Mouse (Mus musculus) cerebral cortex, adult 2 months (tissue): ENCODE results near the gene Jag2.

ENCODE experiments used
- WGBS: fragments of 180-500 bp; shearing (Covaris S2); methylation state at CpG from one replicate; pipeline ENCODE4 v1.1.7; 2018; 5-methylcytosine and 5-hydroxymethylcytosine counted together

Jag2 gene

DNA sequence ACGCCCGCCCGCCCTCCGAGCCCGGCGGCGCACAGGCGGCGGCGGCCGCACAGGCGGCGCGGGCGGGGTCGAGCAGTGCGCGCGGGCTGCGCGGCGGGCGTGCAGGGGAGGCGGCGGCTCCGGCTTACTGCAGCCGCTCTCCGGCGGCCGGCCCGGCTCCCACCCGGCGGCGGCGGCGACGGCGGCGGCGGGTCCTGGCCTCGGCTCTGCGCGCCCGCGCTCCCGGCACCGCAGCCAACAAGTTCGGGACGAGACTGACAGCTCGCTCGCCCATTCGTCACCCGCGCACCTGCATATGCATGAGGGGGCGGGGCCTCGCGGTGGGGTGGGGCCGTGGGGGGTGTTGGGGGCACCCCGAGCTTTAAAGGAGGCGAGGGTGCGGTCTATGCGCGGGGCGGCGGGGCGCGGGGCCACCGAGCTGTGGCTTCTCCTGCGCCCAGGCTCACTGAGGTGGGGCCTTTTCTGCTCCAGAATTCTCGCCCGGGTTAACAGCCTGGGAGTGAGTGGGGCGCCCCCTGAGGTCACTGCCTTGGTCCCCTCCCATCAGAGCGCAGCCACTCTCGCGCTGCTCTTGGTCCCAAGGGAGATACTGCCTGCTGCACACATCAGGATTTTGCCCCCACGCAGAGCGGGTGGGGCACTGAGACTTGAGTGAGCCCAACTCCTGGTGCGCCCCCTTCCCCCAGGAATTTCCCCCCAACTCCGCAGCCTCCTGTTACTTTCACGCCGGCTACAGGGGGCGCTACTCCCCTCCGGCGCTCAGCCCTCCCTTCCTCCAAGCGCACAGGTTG is at the start of gene Jag2:
Gene Jag2 (minus strand): TSS at position 215 of the 791 bp plus-strand sequence.
- 4% methylated on average over 84 of the region's 85 CpGs for WGBS

DNA sequence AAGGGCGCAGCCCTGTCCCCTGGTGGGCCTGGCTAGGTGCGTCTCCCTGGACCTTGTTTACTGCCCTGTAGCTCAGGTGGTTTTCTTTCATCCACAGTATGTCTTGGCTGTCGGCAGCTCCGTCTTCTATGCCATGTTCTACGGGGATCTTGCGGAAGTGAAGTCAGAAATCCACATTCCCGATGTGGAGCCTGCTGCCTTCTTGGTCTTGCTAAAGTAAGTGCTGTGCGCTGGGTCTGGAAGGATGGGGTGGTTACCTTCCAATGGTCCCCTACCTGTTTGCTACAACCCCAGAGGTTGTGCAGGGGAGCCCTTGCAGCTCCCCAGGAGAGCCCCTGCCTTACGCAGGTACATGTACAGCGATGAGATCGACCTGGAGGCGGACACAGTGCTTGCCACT is 47.6 kb upstream of the Jag2 start:
- WGBS: 33% methylated on average over 12 of the region's 12 CpGs

DNA sequence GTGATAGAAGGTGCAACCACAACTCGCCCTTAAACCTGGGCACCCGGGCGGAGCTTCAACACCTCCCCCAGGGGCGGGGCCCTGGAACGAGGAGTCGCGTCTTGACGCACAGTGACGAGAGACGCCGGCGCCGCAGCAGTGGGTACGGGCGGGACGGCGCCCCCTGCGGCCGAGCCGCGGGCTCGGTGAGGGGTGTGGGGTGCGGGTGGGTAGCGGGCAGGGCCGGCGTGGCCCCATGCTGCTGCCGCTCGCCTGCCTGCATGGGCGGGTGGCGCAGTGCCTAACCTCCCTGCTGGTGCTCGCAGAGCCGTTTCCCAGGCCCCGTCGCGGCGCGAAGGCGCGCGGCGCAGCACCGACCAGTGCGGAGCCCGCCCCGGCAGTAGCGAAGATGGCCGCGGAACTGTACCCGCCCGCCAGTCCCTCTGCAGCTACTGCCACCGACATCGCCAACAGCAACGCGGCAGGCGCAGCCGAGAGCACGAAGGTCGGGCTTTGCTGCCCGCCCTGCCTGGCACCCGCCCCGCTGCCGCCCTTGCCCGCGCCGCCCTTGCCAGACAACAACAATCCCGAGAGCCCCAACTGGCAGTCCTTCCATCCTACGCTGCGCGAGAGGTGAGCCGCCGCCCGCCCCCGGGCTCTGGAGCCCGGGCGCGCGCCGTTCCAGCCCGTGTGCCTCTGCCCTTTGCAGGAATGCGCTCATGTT is 46.9 kb upstream of the Jag2 start, which contains the start of gene Btbd6:
Gene Btbd6 (plus strand): TSS at position 112 of the 703 bp plus-strand sequence.
- WGBS: under 1% methylated on average over 73 of the region's 80 CpGs

DNA sequence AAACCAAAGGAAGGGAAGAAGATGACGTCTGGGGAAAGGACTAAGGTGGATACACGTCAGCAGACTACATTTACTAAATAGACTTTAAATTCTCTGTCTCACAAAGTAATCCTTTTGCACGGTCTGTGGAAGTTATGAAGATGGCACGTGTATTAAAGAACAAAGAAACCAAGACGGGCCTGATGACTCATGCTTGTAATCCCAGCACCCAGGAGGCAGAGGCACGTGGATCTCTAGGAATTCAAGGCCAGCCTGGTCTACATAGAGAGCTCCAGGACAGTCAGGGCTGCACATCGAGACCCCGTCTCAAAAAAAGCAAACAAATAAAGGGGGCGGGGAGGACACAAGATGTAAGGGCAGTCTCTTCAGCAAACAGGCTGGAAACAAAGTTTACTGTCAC is 45.2 kb upstream of the Jag2 start:
- 79% methylated on average over 9 of the region's 9 CpGs for WGBS

DNA sequence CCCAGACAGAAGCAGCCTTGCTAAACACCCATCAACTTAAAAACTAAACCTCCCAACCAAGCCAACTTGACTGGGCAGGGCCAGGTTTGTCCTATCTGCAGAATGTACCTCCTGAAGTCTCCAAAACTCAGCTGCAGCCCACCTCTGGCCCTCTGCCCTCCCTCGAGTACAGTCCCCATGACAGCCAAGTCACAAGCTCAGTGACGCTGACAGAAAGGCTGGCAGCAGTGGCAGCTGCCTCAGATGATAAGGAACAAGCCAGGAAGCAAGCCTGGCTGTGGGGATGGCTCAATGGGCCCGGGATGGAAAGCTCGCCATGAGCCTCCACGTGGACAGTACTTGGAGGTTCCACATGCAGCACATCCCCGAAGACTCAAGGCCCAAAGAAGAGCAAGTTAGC is 40.0 kb upstream of the Jag2 start:
- WGBS: 92% methylated on average over 6 of the region's 6 CpGs

DNA sequence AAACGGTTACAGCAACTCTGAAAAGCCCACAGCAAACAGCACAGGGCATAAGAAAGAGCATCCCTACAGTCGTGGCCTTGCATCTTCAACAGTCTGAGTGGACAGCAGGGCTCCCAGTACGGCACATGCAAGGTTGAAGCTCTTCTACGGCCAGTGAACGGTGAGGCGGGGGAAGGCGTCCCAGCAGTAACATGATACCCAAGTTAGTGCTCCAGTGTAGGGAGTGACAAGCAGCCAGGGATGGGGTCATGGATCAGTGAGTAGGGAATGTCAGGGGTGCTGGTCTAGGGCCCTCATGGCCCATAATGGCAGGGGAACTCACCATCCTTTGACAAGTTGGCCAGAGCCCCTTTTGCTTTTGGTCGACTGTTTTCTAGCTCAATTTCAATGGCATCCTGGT is 39.4 kb upstream of the Jag2 start:
- WGBS: 87% methylated on average over 8 of the region's 8 CpGs

DNA sequence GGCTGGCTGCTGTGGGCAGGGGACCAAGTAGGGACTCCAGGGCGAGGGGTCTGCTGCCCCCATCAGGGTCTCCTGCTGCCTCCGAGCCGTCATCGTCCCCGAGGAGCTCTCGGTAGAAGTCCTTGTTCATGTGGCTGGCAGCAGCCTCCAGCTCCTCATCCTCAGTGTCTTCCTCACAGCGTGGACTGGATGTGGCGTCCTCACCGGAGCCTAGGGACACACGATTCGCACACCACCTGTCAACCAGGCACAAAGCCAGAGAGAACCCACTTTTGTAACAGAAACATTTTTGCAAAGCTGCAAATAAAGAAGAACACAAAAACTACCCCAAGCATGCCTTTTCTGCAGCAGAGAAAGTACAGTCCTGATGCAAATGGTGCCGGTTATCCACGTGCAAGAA is 36.2 kb upstream of the Jag2 start:
- WGBS: 71% methylated on average over 13 of the region's 13 CpGs

DNA sequence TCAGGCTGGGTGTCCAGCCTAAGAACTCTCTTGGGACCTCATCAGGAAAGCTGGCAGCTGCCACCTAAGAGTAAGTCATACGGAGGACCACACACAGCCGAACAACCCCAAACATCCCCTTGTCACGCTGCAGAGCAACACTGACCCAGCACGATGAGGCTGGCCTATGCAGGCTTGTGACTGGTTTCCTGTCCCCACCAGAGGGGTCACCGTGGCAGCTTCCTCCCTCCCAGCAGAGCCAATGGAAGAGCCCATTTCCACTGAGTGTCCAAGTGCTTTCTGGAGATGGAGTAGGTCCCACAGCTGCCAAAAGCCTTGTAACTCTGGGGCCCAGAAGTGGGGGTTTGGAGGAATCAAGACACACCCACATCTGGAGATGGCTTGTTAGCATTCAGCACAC is 32.3 kb upstream of the Jag2 start:
- WGBS: 68% methylated on average over 5 of the region's 5 CpGs

DNA sequence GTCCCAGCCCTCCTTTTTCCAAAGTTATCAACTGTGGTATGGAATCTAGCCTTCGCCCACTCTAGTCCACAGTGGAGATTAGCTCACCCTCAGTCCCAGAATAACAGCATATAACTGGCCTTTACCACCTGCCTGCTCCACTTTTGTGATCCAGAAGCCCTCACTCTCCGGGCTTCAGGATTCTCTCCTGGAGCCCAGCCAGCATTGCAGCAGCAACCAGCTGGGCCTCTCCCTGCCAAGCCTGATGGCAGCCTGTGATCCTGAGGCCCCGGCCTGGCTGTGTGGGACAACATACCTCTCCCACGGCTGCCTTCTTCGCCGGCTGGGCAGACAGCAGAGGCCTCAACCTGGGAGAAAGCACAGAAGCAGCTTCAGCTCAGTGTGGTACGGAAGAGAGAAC is 31.9 kb upstream of the Jag2 start:
- 38% methylated on average over 7 of the region's 7 CpGs for WGBS

DNA sequence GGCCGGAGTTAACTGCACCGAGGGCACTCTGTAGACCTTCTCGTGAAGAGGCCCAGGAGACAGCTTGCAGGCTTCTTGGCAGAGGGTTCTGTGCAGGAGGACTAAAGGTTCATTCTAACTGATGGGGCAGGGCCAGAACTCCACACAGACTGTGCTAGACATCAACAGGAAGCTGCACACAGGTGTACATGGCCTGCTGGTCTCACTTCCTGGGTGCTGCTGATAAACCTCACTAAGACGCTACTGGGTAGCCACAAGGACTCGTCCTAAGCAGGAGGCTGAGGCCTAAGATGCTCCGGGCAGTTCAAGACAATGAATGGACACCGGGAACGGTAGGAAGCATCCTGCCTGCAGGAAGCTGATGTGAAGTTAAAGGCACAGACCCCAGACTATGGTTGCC is 29.8 kb upstream of the Jag2 start:
- WGBS: 74% methylated on average over 8 of the region's 8 CpGs

DNA sequence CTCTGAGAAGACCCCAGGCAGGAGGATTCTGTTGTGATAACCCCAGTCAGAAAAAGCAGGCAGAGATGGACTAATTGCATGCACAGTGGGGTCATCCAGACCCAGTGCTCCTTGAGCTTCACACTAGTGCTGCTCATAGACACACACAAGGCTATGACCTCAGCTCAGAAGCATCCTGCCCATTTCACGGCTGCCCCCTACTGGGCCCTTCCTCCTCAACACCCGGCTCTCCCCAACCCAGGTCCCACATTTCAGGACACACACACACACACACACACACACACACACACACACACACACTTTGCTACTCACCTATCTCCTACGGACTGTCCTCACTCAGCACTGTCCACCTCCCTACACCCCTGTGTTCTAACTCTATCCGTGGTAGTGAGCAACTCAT is 28.7 kb upstream of the Jag2 start:
- WGBS: 43% methylated on average over 4 of the region's 4 CpGs

DNA sequence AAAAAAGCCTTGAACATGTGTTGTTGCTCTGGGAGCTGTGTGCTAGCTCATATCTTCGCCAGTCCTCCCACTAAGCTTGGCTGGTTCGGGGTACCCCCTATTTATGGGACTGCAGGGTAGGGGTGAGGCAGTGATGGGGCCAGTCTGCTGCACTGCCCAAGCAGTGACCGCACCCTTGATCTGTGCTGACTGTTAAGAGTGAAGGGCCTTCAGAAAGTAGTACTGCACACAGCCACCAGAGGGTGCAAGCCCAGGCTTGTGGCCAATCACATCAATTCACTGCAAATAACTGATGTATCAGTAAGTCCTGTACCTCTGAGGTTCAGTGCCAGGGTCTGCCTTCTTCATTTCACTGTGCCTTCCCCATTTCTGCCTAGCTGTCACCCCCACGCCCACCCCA is 26.2 kb upstream of the Jag2 start:
- WGBS: 39% methylated on average over 4 of the region's 4 CpGs

DNA sequence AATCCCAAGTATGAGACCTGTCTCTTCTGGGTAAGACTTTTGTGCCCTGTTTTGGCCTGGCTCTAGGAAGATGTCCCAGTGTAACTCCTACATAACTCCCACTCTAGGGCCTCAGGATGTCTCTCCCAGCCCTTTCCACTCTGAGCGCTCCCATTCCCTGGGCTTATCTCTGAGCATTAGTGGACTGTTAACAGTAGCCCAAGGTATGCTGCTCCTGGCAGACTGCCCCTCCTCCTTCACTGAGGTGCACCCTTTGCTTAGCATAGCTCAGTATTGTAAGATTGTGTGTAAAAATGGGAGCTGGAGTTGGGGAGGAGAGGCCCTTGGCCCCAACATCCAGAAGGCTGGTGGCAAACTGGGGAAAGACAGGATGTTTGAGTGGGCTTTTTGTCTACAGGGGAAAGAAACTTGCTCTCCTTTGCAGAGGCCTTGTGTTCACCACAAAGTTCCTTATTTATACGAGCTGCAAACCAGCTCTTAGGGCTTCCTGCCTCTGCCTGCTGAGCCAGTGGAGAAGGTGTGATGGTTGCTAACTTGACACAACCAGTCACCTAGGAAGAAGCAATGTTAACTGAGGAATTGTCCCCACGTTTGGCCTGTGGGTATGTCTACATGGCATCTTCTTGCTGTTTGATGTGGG is 23.5 kb upstream of the Jag2 start:
- WGBS: 64% methylated on average over 3 of the region's 3 CpGs

DNA sequence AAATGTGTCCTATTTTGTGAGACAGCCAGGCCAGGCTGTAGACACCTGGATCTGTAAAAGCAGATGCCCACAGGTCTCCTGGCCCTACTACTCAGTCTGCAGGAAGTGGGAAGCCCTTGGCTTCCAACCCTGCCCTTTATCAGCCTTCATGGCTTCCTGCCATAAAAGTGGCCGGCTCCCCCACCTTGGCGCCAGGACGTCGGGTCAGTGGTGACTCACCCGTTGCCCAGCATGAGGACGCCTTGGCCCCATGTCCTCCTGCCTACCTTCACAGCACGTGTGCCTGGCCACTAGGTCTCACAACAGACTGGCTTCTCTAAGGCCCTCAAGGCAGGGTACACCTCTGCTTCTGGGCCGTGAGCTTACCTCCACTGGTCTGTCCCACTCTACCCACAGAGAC is 22.9 kb upstream of the Jag2 start:
- 58% methylated on average over 8 of the region's 8 CpGs for WGBS

DNA sequence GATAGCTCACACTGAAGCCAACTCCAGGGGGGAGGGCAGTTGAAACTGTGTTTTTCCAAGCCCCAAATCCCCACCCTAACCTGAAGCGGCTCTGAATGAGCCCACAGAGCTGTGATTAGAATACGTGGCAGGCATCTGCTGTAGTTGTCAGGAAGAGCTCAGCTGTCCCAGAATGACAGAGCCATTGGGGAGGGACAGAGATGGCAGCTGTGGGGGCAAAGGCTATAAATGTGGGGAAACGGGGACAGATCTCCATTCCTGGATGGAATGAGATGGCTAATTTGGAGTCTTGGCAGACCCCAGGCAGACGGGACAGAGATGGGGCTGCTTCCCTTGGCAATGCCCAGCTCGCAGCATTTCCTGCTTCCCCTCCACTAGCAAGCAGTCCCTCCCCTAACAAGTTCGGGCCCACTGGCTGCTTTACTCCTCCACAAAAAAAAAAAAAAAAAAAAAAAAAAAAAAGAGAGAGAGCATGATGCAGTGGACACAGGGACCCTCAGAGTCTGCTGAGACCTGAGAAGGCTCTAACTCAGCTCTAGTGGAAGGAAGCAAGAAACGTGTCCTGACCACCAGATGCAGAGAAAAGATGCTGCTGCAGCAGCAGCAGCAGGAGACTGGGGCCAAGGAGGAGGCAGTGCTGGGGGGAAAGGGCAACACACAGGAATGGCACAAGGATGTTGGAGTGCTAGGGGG is 21.7 kb upstream of the Jag2 start:
- WGBS: 7% methylated on average over 7 of the region's 7 CpGs

DNA sequence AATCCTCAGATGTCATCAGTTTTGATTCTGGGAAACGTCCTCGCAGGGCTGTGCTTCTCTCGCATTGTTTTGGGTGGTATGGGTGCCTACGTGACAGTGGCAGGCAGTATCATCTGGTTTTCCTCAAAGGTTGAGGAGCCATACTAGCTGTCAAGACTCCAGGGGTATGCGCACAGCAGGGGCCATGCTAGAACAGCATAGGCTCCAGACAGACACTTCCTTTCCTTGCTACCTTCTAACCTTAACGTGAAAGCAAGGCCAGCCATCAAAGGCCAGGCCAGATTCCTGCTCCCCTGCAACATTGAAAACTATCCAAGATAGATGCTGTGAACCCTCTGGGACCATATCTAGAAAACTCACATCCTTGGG is 21.2 kb upstream of the Jag2 start:
- WGBS: 7% methylated on average over 6 of the region's 6 CpGs

DNA sequence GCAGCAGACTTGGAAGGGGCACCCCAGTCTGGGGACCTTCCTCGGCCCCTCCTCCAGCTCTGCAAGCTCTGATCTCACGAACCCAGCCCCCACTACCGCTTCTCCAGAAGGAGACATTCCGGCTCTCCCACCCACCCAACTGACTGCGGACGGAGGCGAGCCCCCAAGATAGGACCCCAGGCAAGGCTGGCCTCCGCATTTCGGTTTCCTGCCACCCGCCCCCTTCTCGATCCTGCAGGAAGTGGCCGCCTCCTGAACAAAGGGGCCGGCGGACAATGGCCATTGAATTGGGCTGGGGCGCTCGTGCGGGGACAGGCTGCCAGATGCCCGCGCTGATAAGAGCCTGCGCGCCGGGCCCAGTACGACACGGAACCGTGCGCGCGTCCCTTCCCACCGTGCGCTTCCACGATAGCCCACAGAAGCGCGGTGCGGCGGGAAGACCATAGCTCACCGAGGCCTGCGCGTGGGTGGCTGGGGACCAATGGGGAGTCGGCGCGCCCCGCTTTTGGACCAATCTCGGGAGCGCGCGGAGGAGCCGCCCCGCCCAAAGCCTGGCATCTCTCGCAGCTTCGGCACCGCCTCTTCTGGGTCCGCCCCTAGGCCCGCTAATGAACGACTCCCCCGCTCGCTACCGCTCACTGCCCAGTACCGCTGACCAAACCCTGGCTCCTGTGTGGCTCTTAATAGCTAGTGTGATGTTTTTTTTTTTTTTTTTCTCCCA is 20.6 kb upstream of the Jag2 start:
- WGBS: under 1% methylated on average over 53 of the region's 58 CpGs

DNA sequence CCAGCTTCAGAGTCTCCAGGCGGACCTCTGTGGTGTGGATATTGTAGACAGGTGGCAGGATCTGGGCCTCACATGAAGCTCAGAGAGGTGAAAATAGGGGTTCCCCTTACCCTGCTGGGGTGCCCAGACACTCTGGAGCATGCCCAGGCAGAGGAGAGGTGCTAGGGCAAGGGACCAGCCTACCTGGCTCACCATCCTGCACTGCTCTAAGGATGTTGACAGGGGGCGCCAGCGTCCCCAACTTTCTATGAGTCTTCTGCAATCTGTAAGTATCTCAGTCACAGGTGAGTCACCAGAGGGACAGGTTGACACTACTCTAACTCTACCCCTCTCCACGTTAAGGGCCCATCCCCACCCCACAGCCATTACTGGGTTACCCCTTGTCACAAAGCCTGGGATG is 17.7 kb upstream of the Jag2 start:
- 34% methylated on average over 4 of the region's 4 CpGs for WGBS

DNA sequence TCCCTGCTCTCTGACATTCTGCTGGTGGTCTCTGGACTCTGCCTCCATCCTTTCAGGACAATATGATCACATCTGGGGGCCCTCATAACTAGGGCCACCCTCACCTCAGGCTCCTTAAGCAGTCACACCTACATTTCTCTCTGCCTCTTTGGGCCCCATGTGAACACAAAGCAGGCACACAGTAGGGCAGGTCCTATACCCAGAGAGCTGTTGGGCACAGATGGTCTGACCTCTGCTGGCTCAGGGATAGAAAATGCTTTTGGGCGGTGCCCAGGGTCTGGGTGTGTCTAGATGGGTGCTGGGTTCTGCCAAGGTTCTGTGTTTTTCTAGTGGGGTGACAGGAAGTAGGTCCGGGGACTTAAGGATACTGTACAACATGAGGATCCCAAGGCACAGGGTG is 14.1 kb upstream of the Jag2 start:
- WGBS: 81% methylated on average over 2 of the region's 2 CpGs

DNA sequence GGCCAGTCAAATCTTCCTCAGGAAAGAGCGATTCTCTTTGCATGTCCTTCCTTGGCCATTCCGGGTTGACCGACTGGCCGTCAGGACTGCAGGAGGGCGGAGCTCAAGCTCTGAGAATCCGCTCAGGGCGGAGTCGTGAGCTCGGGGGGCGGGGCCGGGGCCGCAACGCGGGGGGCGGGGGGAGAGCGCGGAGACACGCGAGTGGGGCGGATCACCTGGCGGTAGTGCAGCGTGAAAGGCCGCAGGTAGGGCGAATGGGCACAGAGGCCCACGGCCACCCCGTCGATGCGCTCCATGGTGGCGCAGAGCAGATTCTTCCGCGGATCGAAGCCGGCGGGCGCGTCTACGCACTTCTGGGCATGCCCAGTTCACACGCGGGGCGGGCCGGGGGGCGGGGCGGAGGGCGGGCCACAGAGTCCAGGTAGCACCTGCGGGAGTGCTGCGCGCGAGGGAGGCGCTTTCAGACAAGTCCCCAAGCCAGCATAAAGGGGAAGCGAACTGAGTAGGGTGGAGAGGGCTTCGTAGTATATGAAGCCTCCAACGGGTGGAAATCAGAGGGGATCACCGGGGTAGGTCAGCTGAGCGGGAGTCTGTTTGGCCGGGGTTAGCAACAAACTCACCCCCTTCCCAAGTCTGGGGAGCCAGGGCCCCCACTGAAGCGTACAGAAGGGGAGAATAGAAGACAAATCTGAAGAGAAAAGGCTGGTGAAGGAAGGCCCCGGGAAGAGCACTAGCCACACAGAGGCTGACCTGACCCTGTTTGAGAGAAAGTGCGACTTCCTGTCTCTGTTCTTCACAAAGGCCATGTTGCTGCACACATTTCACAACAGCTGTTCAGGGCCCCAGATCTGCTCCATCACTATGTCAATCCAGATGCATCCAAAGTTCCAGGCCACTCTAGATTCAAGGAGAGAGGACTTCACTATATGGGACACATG is 12.5 kb upstream of the Jag2 start, which contains the start of gene Nudt14:
Gene Nudt14 (minus strand): TSS at position 349 of the 938 bp plus-strand sequence.
- WGBS: 2% methylated on average over 58 of the region's 58 CpGs
